Mouse (Mus musculus) embryo, embryonic 11 days (tissue): ENCODE measurements at regions not wholly inside any gene's neighbourhood (a gene's known extent, or its start where the extent isn't known, plus 50 kb on each side); places are given as distances from the start of the nearest gene placed in this dataset.

Source experiments
- DNase-seq: peaks from one replicate; pipeline ENCODE4 v3.0.0-alpha.2; 2015

DNA sequence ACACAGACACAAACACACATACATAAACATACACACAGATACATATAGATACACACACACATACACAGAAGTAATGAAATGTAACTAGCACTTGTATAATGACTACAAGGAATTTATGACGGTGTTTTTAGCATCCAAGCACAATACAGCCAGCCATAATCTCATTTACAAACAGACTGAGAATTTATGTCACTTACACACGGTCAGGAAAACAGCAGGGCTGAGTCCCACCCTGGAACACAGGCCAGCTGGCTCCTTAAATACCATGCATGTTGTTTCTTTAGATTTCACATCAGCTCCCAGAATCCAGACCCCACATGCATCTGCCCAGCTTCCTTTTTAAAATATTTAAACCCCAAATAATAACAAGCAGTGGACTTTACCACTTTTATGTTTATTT, 123.1 kb upstream of the Clnk start:
- DNase-seq: peak; percentile 2

DNA sequence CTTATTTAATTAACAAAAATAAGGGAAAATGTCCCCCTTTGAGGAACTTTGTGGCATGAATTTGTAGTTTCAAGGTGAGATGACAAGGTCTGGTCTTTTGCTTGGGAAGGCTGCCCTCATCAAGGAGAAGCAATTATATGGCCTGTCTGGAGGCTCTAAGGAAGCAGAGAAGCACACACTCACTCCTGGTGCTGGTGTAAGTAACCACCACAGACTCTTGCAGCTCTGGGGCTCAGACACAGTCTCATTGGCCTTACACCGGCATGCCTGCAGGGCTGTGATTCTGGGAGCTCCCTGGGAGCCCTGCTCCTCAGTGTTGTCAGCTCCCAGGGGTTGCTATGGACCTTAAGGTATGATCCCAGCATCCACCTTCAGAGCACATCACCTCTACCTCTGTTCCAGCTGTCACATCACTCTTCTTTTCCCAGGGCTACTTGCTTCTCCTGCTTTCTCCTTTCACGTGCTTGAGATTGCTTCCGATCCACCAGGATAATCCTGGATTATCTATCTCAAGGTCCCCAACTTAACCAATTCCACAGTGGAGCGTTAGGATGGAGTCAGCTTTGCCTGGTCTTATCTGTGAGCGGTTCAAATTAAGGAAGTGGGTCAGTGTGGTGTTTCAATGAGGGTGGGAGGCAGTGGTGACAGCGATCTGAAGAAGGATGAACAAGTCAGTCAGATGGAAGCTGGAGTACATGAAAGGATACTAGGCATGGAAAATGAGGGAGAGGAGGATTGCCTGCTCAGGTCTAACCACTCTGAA, 96.0 kb upstream of the Clnk start:
- no peak for DNase-seq

DNA sequence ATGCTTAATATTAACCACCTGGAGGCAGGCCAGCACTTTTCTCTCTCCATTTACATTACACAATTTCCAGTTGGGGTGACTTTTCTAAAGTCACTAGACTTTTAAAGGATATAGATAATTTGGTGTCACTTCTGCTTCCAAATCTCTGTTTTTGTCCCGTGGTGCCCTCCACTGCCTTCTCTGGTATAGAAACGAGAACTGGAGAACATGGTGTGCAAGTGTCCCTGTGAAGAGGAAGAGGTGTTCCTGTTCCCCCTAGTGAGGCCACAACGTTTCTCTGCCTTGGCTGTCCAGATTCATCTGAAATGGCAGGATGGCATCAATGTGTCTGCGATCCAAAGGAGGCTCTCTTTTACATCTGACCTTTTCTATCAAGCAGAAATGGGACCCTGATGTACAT, 93.9 kb upstream of the Clnk start:
- DNase-seq: no peak

DNA sequence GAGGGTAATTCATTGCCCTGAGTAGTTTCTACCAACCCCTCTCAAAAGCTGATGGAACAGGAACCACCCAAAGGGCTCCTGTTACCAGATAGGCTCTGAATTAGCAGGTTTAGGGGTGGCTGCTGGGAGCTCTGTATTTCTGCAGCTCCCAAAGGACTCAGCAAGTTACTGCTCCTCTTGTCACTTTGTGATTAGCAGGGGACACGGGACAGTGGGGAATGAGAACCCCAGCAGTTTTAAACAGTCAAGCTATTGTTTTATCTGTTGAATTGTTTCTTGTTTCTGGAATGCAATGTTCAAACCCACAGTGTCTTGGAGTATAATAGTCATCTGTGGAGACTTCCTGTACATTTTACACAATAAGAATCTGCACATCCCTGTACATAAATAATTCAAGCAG, 90.4 kb upstream of the Clnk start:
- DNase-seq: no peak

DNA sequence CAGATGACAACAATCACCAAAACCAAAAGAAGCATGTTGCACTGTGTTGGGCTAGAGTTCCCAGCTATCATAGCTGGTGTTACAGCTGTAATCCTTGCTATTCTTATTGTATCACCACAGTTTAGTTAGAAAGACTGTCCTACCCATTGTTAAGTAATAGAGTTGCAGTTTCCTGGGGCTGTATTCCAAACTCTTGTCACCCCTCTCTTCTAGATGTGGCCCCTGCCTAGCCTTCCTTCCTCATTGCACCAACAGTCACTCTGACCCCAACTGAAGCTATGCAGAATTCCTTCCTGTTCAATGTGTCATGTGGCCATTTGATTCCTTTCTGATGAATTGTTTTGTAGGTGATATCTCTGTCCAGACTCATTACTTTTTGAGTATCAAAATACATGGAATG, 87.8 kb upstream of the Clnk start:
- no peak for DNase-seq

DNA sequence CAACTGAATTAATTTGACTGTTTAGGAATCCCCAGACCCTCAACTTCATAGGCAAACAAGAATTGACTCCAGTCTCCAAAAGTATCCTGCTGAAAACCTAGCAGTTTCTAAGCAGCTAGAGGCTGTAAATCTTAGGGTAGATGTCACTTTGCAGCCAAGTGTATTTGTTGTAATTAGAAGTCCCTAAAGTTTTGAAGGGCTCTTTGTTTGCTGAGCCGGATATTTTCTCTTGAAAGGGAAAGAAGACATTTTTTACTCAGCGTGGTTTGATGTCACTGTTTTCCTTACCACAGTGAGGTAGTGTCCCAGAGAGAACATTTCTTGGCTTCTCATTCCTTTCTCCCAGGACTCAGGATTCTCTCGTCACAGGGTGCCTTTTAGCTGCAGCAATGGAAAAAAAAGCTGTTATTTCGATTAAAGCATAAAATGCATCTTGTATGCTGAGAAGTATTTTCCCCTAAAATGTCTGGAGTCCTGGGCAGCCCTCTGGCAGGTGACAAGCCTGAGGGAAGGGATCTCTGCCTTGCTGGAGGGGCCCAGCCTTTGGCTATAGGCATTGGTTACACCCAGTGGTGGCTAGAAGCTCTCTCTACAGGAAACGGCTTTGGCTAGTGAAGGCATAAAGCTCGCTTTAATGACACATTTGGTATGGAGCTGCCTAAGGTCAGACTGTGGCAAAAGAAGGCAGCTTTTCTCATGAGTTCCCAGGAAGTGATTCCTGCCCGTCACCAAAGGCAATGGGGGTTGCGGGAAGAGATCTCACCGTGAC, 74.1 kb upstream of the Clnk start:
- peak; percentile 20 for DNase-seq

DNA sequence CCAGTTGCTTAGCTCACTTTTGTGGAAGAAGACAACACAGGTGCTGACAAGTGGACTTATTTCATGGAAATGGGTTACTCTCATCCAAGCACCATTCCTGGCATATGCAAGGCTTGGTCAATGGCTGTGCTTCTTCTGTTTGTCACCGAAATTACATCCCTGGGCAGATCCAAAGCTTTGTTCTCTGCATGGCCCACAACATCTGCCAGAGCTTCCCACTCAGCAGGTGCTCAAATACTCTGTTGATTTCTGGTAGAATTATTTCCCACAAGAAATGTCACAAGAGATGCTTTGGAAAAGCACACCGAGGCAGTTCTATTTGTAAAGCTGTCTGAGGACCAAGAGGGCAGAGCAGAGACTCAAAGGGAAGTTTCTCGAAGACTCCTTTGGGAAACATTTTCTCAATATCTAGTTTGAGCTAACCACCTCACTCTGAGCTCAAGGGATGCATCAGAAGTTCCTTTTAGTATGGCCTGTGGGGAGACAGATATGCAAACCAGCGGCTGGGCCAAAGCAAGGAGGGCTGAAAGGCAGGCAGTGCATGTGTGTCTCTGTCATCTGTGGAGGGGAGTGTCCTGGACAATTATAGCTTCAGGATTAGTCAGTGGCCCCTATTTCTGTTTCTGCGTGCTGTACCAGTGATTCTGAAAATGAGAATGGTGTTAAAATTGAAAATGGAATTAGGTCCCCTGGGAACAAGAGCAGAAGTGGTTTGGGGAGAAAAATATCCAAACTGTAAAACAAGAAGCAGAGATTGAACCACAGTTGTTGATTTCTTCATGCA, 69.5 kb upstream of the Clnk start:
- no peak for DNase-seq

DNA sequence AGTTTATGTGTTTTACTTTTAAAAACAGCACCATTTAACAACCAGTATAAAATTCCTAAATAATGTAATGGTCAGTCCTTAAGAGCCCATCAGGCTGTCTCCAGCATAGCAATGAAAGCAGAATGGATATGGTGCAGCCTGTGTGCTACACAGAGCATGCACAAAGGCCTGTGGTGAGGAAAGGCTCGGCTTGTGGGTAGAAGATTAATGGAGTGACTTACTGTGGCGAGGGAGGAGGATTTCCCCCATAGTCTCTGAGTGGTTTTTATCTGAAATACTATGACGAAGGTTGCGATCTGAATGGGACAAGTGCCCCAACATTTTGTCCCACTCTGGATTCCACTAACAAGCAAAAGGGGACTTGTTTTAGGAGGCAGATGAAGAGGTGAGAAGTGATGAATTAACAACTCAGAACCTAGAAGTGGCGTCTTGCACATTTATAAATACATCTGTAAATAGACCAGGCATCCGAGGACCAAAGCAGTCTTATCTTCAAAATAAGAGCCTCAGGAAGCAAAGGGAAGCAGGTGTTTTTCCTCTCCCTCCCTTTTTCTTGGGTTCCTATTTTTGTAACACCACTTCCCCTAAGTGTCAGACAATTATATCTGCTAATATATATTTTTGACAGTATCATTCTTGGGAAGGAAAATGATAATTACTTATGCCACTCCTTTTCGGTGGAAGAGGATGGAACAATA, 55.9 kb upstream of the Clnk start:
- DNase-seq: no peak

DNA sequence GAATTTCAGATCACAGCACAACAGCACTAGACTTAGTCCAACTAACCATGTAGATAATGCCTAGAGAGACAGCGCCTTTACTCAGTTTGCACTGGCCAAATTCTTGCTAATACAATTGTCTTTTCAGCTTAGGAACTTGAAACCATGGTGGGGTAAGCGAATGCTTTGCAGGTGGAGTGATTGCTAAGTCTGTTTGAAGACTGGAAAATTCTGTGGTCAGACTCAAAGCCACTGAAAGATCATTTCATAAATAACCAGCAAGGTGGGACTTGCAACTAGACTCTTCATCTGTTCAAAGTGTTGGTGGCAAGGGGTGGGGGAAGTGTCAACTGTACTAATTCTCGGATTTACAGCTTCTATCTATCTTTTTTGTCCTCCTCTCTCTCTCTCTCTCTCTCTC, 50.4 kb upstream of the Clnk start:
- DNase-seq: no peak
